Mouse (Mus musculus) testis, adult 2 months (tissue): ENCODE measurements around the gene Tph1.

Experiments used
- CTCF ChIP-seq: fragments of 200-500 bp; IDR thresholded peaks from 2 replicates; pipeline ENCODE4 v1.5.1; 2012; ENCODE audit warnings: low read depth, mild to moderate bottlenecking, inconsistent platforms, low read length, moderate library complexity; ENCODE audit not compliant: control insufficient read depth, insufficient read depth, insufficient replicate concordance
- POLR2A ChIP-seq: fragments of 200-500 bp; IDR thresholded peaks from 2 replicates; pipeline ENCODE4 v1.6.1; 2012; ENCODE audit warnings: low read depth, mild to moderate bottlenecking, inconsistent platforms, low read length, moderate library complexity; ENCODE audit not compliant: control insufficient read depth

GRCm38 (mm10) chr7:46648431-46649140 lies 23.8 kb downstream of the Tph1 start:
- TF ChIP-seq POLR2A (no peak), CTCF (no peak)
